Mouse (Mus musculus): ENCODE measurements around the gene Bloc1s3. TPM values are rescaled to one million over a fixed set of nuclear protein-coding genes. Genes with fewer than 3 reads are reported as not detected.

Bloc1s3 gene
- 1 to 10 TPM; 5.8 to 6.5 TPM for total RNA-seq (2023)

GRCm38 (mm10) chr7:19508150-19508923, at the start of gene Bloc1s3, which contains the start of gene Trappc6a:
Bloc1s3 (minus strand) TSS chr7:19508367.
Trappc6a (plus strand) TSS chr7:19508395.

GRCm38 (mm10) chr7:19517652-19518365, 9.6 kb upstream of the Bloc1s3 start, which contains the start of gene Nkpd1:
Nkpd1 (plus strand) TSS chr7:19517838.

GRCm38 (mm10) chr7:19462884-19463381, 45.2 kb downstream of the Bloc1s3 start, which contains the start of gene Exoc3l2:
Exoc3l2 (plus strand) TSS chr7:19463331.

GRCm38 (mm10) chr7:19458591-19459111, 49.5 kb downstream of the Bloc1s3 start, which contains the start of gene Mark4:
Mark4 (minus strand) TSS chr7:19458821.

Other genes with a start within 250 kb of the Bloc1s3 start
- gene Vasp, start 236.6 kb downstream of the Bloc1s3 start, total RNA-seq (2023): 100 to 1,000 TPM; 403 to 410 TPM
- not detected for gene Ppm1n, start 228.3 kb downstream of the Bloc1s3 start, total RNA-seq (2023)
- gene Rtn2, start 225.7 kb downstream of the Bloc1s3 start, total RNA-seq (2023): not detected
- 1,000 to 10,000 TPM in 1 of 2 experiments, 100 to 1,000 TPM in 1; 524 to 1,527 TPM for gene Fosb, start 198.3 kb downstream of the Bloc1s3 start, total RNA-seq (2023)
- gene Ercc1, start 163.6 kb downstream of the Bloc1s3 start, total RNA-seq (2023): 10 to 100 TPM; 64.3 to 66.3 TPM
- 10 to 100 TPM in 1 of 2 experiments, 1 to 10 TPM in 1; 6.7 to 10.7 TPM for gene Cd3eap, start 148.9 kb downstream of the Bloc1s3 start, total RNA-seq (2023)
- 1 to 10 TPM; 1.4 to 1.9 TPM for gene Ppp1r13l, start 148.6 kb downstream of the Bloc1s3 start, total RNA-seq (2023)
- gene Ercc2, start 126.4 kb downstream of the Bloc1s3 start, total RNA-seq (2023): 10 to 100 TPM; 57.0 to 80.3 TPM
- 1 to 10 TPM; 1.9 to 2.2 TPM for gene Klc3, start 104.3 kb downstream of the Bloc1s3 start, total RNA-seq (2023)
- gene Ckm, start 103.6 kb downstream of the Bloc1s3 start, total RNA-seq (2023): under 1 TPM; 0.44 TPM
- 10 to 100 TPM; 29.5 to 30.7 TPM for gene Mark4, start 49.5 kb downstream of the Bloc1s3 start, total RNA-seq (2023)
- not detected for gene Exoc3l2, start 45.0 kb downstream of the Bloc1s3 start, total RNA-seq (2023)
- gene Trappc6a, start within 50 bp of the Bloc1s3 start, total RNA-seq (2023): 10 to 100 TPM; 30.2 to 34.6 TPM
- gene Nkpd1, start 9.5 kb upstream of the Bloc1s3 start, total RNA-seq (2023): under 1 TPM; 0.55 to 0.62 TPM
- 10 to 100 TPM; 58.2 to 64.2 TPM for gene Ppp1r37, start 54.7 kb upstream of the Bloc1s3 start, total RNA-seq (2023)
- gene Zfp296, start 68.9 kb upstream of the Bloc1s3 start, total RNA-seq (2023): 10 to 100 TPM; 14.4 to 17.4 TPM
- gene Gemin7, start 69.2 kb upstream of the Bloc1s3 start, total RNA-seq (2023): 10 to 100 TPM; 88.5 to 93.3 TPM
- gene Clasrp, start 96.1 kb upstream of the Bloc1s3 start, total RNA-seq (2023): 100 to 1,000 TPM; 111 to 118 TPM
- 100 to 1,000 TPM in 1 of 2 experiments, 10 to 100 TPM in 1; 94.7 to 102 TPM for gene Relb, start 121.1 kb upstream of the Bloc1s3 start, total RNA-seq (2023)
- gene Clptm1, start 156.7 kb upstream of the Bloc1s3 start, total RNA-seq (2023): 10 to 100 TPM; 80.3 to 90.7 TPM
- gene Apoc2, start 169.6 kb upstream of the Bloc1s3 start, total RNA-seq (2023): not detected
- not detected for gene Gm44805, start 173.1 kb upstream of the Bloc1s3 start, total RNA-seq (2023)
- gene Apoc4, start 173.1 kb upstream of the Bloc1s3 start, total RNA-seq (2023): not detected
- not detected for gene Apoc1, start 184.3 kb upstream of the Bloc1s3 start, total RNA-seq (2023)
- gene Apoe, start 190.8 kb upstream of the Bloc1s3 start, total RNA-seq (2023): 10 to 100 TPM; 81.0 to 81.5 TPM
- gene Tomm40, start 207.1 kb upstream of the Bloc1s3 start, total RNA-seq (2023): 10 to 100 TPM; 55.4 to 63.8 TPM
- not detected for gene Nectin2, start 242.1 kb upstream of the Bloc1s3 start, total RNA-seq (2023)

Measured in B cell, adult 67 days (primary cell).